ENCODE assay signal across 15 mouse cellular contexts in the genomic region with DNA sequence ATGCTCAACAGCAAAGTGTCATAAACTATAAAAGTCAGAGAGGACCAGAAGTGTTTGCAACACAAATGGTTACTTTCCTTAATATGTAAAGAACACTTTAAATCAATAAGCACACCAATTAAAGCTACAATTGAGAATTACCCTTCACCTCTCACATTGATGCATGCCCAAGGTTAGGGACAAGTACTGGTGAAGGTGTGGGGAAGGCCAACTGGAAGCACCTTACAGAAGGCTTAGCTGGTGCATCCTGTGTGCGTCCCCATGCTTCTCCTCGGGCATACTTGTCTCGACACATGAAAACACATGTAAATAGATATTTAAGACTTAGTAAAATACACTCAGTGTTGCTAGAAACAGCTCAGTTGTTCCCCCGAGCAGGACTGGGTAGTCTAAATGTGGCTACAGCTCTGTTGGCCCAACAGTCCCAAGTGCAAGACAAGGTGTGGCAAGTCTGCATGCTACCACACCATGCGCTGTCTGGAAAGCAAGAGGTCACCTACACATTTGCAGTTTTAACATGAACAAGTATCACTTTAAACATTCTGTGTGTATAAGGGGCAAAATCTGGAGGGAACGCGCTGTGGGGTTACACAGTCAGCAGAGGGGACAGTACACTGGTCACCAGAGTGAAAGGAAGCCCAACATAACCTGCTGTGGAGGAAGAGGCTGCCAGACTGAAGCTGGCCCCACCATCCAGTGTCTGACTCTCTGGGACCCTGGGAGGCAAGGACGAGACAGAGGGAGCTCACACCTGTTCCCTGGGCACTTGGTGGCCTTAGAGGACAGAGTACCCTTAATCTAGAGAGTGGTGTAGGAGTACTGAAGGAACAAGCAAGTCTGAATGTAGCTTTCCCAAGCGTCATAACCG. TPM values are rescaled to one million over a fixed set of nuclear protein-coding genes. Genes with fewer than 3 reads are reported as not detected.
DNase-seq lines count a peak whose midpoint lies in the region; ATAC-seq and TF ChIP-seq lines count a peak whose summit lies in the region.
"Had no signal": no experiment of that assay in that cellular context is flagged by ENCODE, and none has a peak within 500 bp of the region (broad histone marks: within the 10 kb centered on the region; RNA-seq: fewer than 3 reads in every experiment).

No protein-coding gene starts in this region.

- no peak for ATAC-seq in kidney, postnatal 0 days (replicated peaks; ENCODE audit: low FRiP score, low read depth)
- ATAC-seq in kidney, embryonic 15.5 days (replicated peaks; ENCODE audit: low FRiP score), result no peak; the same call in 1 of the 2 replicates
- ATAC-seq: intestine, embryonic 15.5 days; midbrain, embryonic 15.5 days had no signal

- H3ac ChIP-seq in C2C12 (ENCODE audit: control insufficient read depth, insufficient read length, low read depth), result no peak overlapping the region

- no peaks in the 10 kb centered on the region for H3K9me3 ChIP-seq in kidney, postnatal 0 days (replicated peaks; ENCODE audit: low read length)
- H3K9me3 ChIP-seq in kidney, embryonic 15.5 days (replicated peaks), result no peaks in the 10 kb centered on the region
- H3K9me3 ChIP-seq: G1E; heart, embryonic 13.5 days; intestine, embryonic 15.5 days; limb, embryonic 12.5 days; midbrain, embryonic 15.5 days had no signal

- H3K36me3 ChIP-seq in kidney, postnatal 0 days (ENCODE audit: insufficient read depth, low read length), result no peaks in the 10 kb centered on the region
- H3K36me3 ChIP-seq in kidney, embryonic 15.5 days, result no peaks in the 10 kb centered on the region
- H3K36me3 ChIP-seq in C2C12 (ENCODE audit: control insufficient read depth, insufficient read depth), result peaks cover 17% of the 10 kb centered on the region
- H3K36me3 ChIP-seq: heart, embryonic 13.5 days; intestine, embryonic 15.5 days; limb, embryonic 12.5 days; midbrain, embryonic 15.5 days had no signal

- no peaks in the 10 kb centered on the region for H3K27me3 ChIP-seq in kidney, postnatal 0 days (ENCODE audit: insufficient read depth, low read length)
- H3K27me3 ChIP-seq in kidney, embryonic 15.5 days, result no peaks in the 10 kb centered on the region
- no peaks in the 10 kb centered on the region for H3K27me3 ChIP-seq in C2C12 (ENCODE audit: control insufficient read depth, insufficient read depth, insufficient read length)
- H3K27me3 ChIP-seq: heart, embryonic 13.5 days; intestine, embryonic 15.5 days; limb, embryonic 12.5 days; midbrain, embryonic 15.5 days had no signal

- no peak for TF ChIP-seq CTCF in kidney, postnatal 0 days (IDR thresholded peaks at IDR 0.05; ENCODE audit: low read depth)
- TF ChIP-seq CTCF in C2C12 (IDR thresholded peaks at IDR 0.05; ENCODE audit: control insufficient read depth, insufficient read depth, insufficient read length), result no peak

- no peak overlapping the region for H3K9ac ChIP-seq in kidney, postnatal 0 days (ENCODE audit: low read depth, low read length)
- no peak overlapping the region for H3K9ac ChIP-seq in kidney, embryonic 15.5 days
- H3K9ac ChIP-seq: heart, embryonic 13.5 days; intestine, embryonic 15.5 days; midbrain, embryonic 15.5 days had no signal

- 89% methylated on average over 10 of the region's 10 CpGs for WGBS in kidney, postnatal 0 days
- 85% methylated on average over 10 of the region's 10 CpGs for WGBS in kidney, embryonic 15.5 days

- H3K4me3 ChIP-seq in kidney, postnatal 0 days (replicated peaks; ENCODE audit: low read depth, low read length), result no peak overlapping the region
- H3K4me3 ChIP-seq in kidney, embryonic 15.5 days (replicated peaks), result no peak overlapping the region
- H3K4me3 ChIP-seq in C2C12 (ENCODE audit: insufficient read depth, poor library complexity, severe bottlenecking), result no peak overlapping the region
- H3K4me3 ChIP-seq in brown adipose tissue, adult 24 weeks (ENCODE audit: insufficient read depth, low read depth, low read length), result no peak overlapping the region
- H3K4me3 ChIP-seq: heart, embryonic 13.5 days; intestine, embryonic 15.5 days; limb, embryonic 12.5 days; midbrain, embryonic 15.5 days had no signal

- peaks cover 67% of the 10 kb centered on the region for H3K79me3 ChIP-seq in C2C12 (ENCODE audit: low read depth)

- H3K27ac ChIP-seq in kidney, postnatal 0 days, result peak overlapping the region; percentile 65
- no peak overlapping the region for H3K27ac ChIP-seq in kidney, embryonic 15.5 days
- peak overlapping the region; percentile 29 for H3K27ac ChIP-seq in brown adipose tissue, adult 24 weeks (replicated peaks; ENCODE audit: low read depth, low read length)
- H3K27ac ChIP-seq: heart, embryonic 13.5 days; intestine, embryonic 15.5 days; limb, embryonic 12.5 days; midbrain, embryonic 15.5 days had no signal

- peak; percentile 28 to 70 for DNase-seq in adrenal gland, adult (ENCODE audit: inconsistent age in 2 of 2, low spot score in 1 of 2)
- no peak for DNase-seq in adrenal gland, postnatal 14 days
- DNase-seq in kidney, postnatal 0 days (ENCODE audit: low spot score), result no peak
- no peak for DNase-seq in right cerebral cortex, postnatal 4 days
- DNase-seq in Muller cell, postnatal 12 days (ENCODE audit: inconsistent ontology term), result no peak
- DNase-seq: cerebellum, adult 9-11 months; thymus, postnatal 36 days had no signal

- peaks cover 98% of the 10 kb centered on the region for H3K79me2 ChIP-seq in C2C12 (ENCODE audit: control insufficient read depth, insufficient read depth)

- H3K4me1 ChIP-seq in kidney, postnatal 0 days (replicated peaks; ENCODE audit: insufficient read depth, low read length), result no peaks in the 10 kb centered on the region
- H3K4me1 ChIP-seq in kidney, embryonic 15.5 days, result peaks cover 20% of the 10 kb centered on the region; the same call in 1 of the 2 replicates
- peaks cover 3% of the 10 kb centered on the region; the same call in 1 of the 2 replicates for H3K4me1 ChIP-seq in brown adipose tissue, adult 24 weeks (ENCODE audit: control insufficient read depth, insufficient read depth, insufficient read length, low read length)
- H3K4me1 ChIP-seq: limb, embryonic 12.5 days had no signal

- H3K4me2 ChIP-seq in kidney, postnatal 0 days (ENCODE audit: low read length), result no peak overlapping the region
- no peak overlapping the region for H3K4me2 ChIP-seq in kidney, embryonic 15.5 days
- H3K4me2 ChIP-seq: heart, embryonic 13.5 days; intestine, embryonic 15.5 days; limb, embryonic 12.5 days; midbrain, embryonic 15.5 days had no signal

TF ChIP-seq in C2C12, 6 proteins besides CTCF, POLR2A, EP300 and RAD21:
- no peak for TF ChIP-seq USF1 (IDR thresholded peaks at IDR 0.05; ENCODE audit: low read depth)
- TF ChIP-seq CEBPB (IDR thresholded peaks at IDR 0.05; ENCODE audit: low read depth), result no peak
- TF ChIP-seq MYOD1 (IDR thresholded peaks at IDR 0.05; ENCODE audit: control insufficient read depth, insufficient read length, low read depth), result peak; percentile 2

RNA-seq across cellular contexts. Expression of a gene that starts 39.8 kb away (rescaled TPM):
- total RNA-seq in adrenal gland, postnatal 14 days (2021), result 26.0 and 34.5 TPM in 2 replicates
- 31.6 and 35.9 TPM in 2 replicates for polyA plus RNA-seq in kidney, postnatal 0 days (2015; fragmentation: Nextera tagmentation; extraction: Ambion mirVana)
- polyA plus RNA-seq in kidney, embryonic 15.5 days (2015; fragmentation: Nextera tagmentation; extraction: Ambion mirVana), result 40.2 and 43.1 TPM in 2 replicates
- 44.1 TPM for polyA plus RNA-seq in C2C12 (2012; fragmentation: generic; extraction: Trizol)
- 6.6 and 7.0 TPM in 2 replicates for polyA plus RNA-seq in brown adipose tissue, adult 24 weeks (2012; ENCODE audit: insufficient read depth, insufficient read length, missing spikeins)

RNA-seq across cellular contexts. Expression of a gene that starts 42.3 kb away (rescaled TPM):
- total RNA-seq in adrenal gland, postnatal 14 days (2021), result 14.7 and 16.5 TPM in 2 replicates
- polyA plus RNA-seq in kidney, postnatal 0 days (2015; fragmentation: Nextera tagmentation; extraction: Ambion mirVana), result 19.9 and 24.5 TPM in 2 replicates
- 8.1 and 8.5 TPM in 2 replicates for polyA plus RNA-seq in kidney, embryonic 15.5 days (2015; fragmentation: Nextera tagmentation; extraction: Ambion mirVana)
- 5.5 TPM for polyA plus RNA-seq in C2C12 (2012; fragmentation: generic; extraction: Trizol)
- 2.3 and 2.4 TPM in 2 replicates for polyA plus RNA-seq in brown adipose tissue, adult 24 weeks (2012; ENCODE audit: insufficient read depth, insufficient read length, missing spikeins)

RNA-seq across cellular contexts. Expression of a gene that starts 58.7 kb away (rescaled TPM):
- total RNA-seq in adrenal gland, postnatal 14 days (2021), result 1.4 and 1.7 TPM in 2 replicates
- 2.9 and 3.6 TPM in 2 replicates for polyA plus RNA-seq in kidney, postnatal 0 days (2015; fragmentation: Nextera tagmentation; extraction: Ambion mirVana)
- polyA plus RNA-seq in kidney, embryonic 15.5 days (2015; fragmentation: Nextera tagmentation; extraction: Ambion mirVana), result 4.2 and 4.7 TPM in 2 replicates
- polyA plus RNA-seq in C2C12 (2012; fragmentation: generic; extraction: Trizol), result 1.0 TPM
- polyA plus RNA-seq in brown adipose tissue, adult 24 weeks (2012; ENCODE audit: insufficient read depth, insufficient read length, missing spikeins), result not detected in 2 replicates

Comparison
In these comparisons a context has a peak if more than half of its experiments do, and no peak if none do; other contexts are left out.
1. DNase-seq: peak in adrenal gland, adult (2 of 2); none in adrenal gland, postnatal 14 days (single experiment), kidney, postnatal 0 days (single experiment), right cerebral cortex, postnatal 4 days (single experiment) and Muller cell, postnatal 12 days (single experiment).